ENCODE assay signal across 7 mouse cellular contexts in genomic region chr4:59261582-59261981, GRCm38 (mm10).
DNase-seq lines count a peak whose midpoint lies in the region; ATAC-seq and TF ChIP-seq lines count a peak whose summit lies in the region.
"Not testable (repeated sequence)": the region's sequence is repeated elsewhere in the genome, so short reads cannot be mapped to it uniquely, and the experiment has no call there.

No protein-coding gene starts in this region.

- WGBS in bone marrow, adult 2 months: 53% methylated on average over 7 of the region's 10 CpGs
- 81% methylated on average over 3 of the region's 10 CpGs for WGBS in intestine, postnatal 0 days
- 66% methylated on average over 10 of the region's 10 CpGs for WGBS in liver, embryonic 13.5 days (ENCODE audit: insufficient replicate concordance)
- WGBS in liver, postnatal 0 days (ENCODE audit: insufficient replicate concordance): 73% methylated on average over 3 of the region's 10 CpGs
- 75% methylated on average over 7 of the region's 10 CpGs for WGBS in spleen, adult 2 months

- TF ChIP-seq POLR2A in bone marrow, adult 2 months (IDR thresholded peaks at IDR 0.05; ENCODE audit: borderline replicate concordance, control insufficient read depth, low read depth, low read length); spleen, adult 2 months (IDR thresholded peaks at IDR 0.05; ENCODE audit: low read depth, low read length): not testable (repeated sequence)

- in situ Hi-C loops in ES-E14 (cut with MboI; ENCODE audit: low sequenced_read_pairs in 2 of 2, unreplicated experiment in 2 of 2): not testable (repeated sequence)

- not testable (repeated sequence) for TF ChIP-seq CTCF in bone marrow, adult 2 months (IDR thresholded peaks at IDR 0.05; ENCODE audit: control insufficient read depth, insufficient read depth, low read length); intestine, postnatal 0 days (IDR thresholded peaks at IDR 0.05; ENCODE audit: low read depth); liver, postnatal 0 days (IDR thresholded peaks at IDR 0.05; ENCODE audit: low read depth); spleen, adult 2 months (IDR thresholded peaks at IDR 0.05; ENCODE audit: extremely low read depth, insufficient read depth, insufficient read length, insufficient replicate concordance)

- not testable (repeated sequence) for H3K27ac ChIP-seq in ES-E14 (ENCODE audit: insufficient read depth, low read depth, low read length, poor library complexity, severe bottlenecking)
- peak overlapping the region; percentile 78 for H3K27ac ChIP-seq in bone marrow, adult 2 months (ENCODE audit: control insufficient read depth, insufficient read depth, low read depth, low read length, poor library complexity)
- peak overlapping the region; percentile 67; the same call in 1 of the 2 replicates for H3K27ac ChIP-seq in intestine, postnatal 0 days (ENCODE audit: low read depth, low read length)
- 0 out of 2 replicates have a peak overlapping the region, but pooled peaks have one; percentile 9 for H3K27ac ChIP-seq in liver, embryonic 13.5 days
- H3K27ac ChIP-seq in liver, postnatal 0 days (ENCODE audit: low read depth): peak overlapping the region; percentile 70
- peak overlapping the region; percentile 80 for H3K27ac ChIP-seq in spleen, adult 2 months (ENCODE audit: insufficient read depth, low read length)

- not testable (repeated sequence) for H3K4me3 ChIP-seq in ES-E14 (ENCODE audit: insufficient read depth in 1 of 2, low read depth in 1 of 2, low read length in 2 of 2, poor library complexity in 1 of 2, severe bottlenecking in 1 of 2); bone marrow, adult 2 months (replicated peaks; ENCODE audit: control insufficient read depth, low read depth, low read length); intestine, postnatal 0 days (ENCODE audit: low read depth, low read length); liver, embryonic 13.5 days (replicated peaks); liver, postnatal 0 days (ENCODE audit: low read depth, low read length); spleen, adult 2 months (ENCODE audit: extremely low read depth, insufficient read depth, insufficient read length)

- H3K4me2 ChIP-seq in intestine, postnatal 0 days (replicated peaks; ENCODE audit: low read depth); liver, embryonic 13.5 days: not testable (repeated sequence)
- H3K4me2 ChIP-seq in liver, postnatal 0 days (ENCODE audit: low read depth, low read length): 0 out of 2 replicates have a peak overlapping the region, but pooled peaks have one; percentile 16

- H3K4me1 ChIP-seq in ES-E14 (ENCODE audit: control insufficient read depth in 2 of 2, insufficient read depth in 2 of 2, low read length in 2 of 2, poor library complexity in 1 of 2); intestine, postnatal 0 days (replicated peaks; ENCODE audit: control insufficient read depth, insufficient read depth, low read length): not testable (repeated sequence)
- H3K4me1 ChIP-seq in bone marrow, adult 2 months (ENCODE audit: control insufficient read depth, insufficient read depth, low read length): peaks cover 15% of the 10 kb centered on the region
- H3K4me1 ChIP-seq in liver, embryonic 13.5 days (replicated peaks): peaks cover 58% of the 10 kb centered on the region
- H3K4me1 ChIP-seq in liver, postnatal 0 days (ENCODE audit: insufficient read depth): peaks cover 25% of the 10 kb centered on the region
- peaks cover 52% of the 10 kb centered on the region for H3K4me1 ChIP-seq in spleen, adult 2 months (ENCODE audit: control insufficient read depth, insufficient read depth, insufficient read length)

- not testable (repeated sequence) for H3K27me3 ChIP-seq in intestine, postnatal 0 days (replicated peaks; ENCODE audit: control insufficient read depth, insufficient read depth, low read length); liver, embryonic 13.5 days; liver, postnatal 0 days (ENCODE audit: insufficient read depth, low read length); spleen, adult 2 months (ENCODE audit: control insufficient read depth, insufficient read depth, low read length)

- ATAC-seq in intestine, postnatal 0 days; liver, embryonic 13.5 days (ENCODE audit: low read depth); liver, postnatal 0 days: not testable (repeated sequence)

- H3K9me3 ChIP-seq in ES-E14 (ENCODE audit: control insufficient read depth, insufficient read depth, low read depth, low read length); intestine, postnatal 0 days (ENCODE audit: control insufficient read depth); liver, embryonic 13.5 days (replicated peaks); liver, postnatal 0 days (ENCODE audit: low read length): not testable (repeated sequence)

- not testable (repeated sequence) for H3K36me3 ChIP-seq in ES-E14 (ENCODE audit: control insufficient read depth, insufficient read depth, low read length, poor library complexity, severe bottlenecking); intestine, postnatal 0 days (ENCODE audit: control insufficient read depth, insufficient read depth); liver, embryonic 13.5 days; liver, postnatal 0 days (replicated peaks; ENCODE audit: insufficient read depth, low read length); spleen, adult 2 months (ENCODE audit: control insufficient read depth, insufficient read depth, low read length)

- not testable (repeated sequence) for H3K9ac ChIP-seq in ES-E14 (ENCODE audit: insufficient read depth, low read depth, low read length, poor library complexity, severe bottlenecking); intestine, postnatal 0 days (ENCODE audit: low read depth, low read length); liver, embryonic 13.5 days; liver, postnatal 0 days (replicated peaks)

- not testable (repeated sequence) for TF ChIP-seq EP300 in liver, postnatal 0 days (IDR thresholded peaks at IDR 0.05; ENCODE audit: low read depth)

- not testable (repeated sequence) for DNase-seq in ES-E14 (ENCODE audit: low read depth, low spot score); liver, embryonic 13.5 days; liver, postnatal 0 days; spleen, adult 2 months (ENCODE audit: low read depth in 1 of 2, low spot score in 2 of 2)
- DNase-seq in induced T-regulatory cell, adult 2 months (ENCODE audit: low read depth): peak; percentile 42

TF ChIP-seq in ES-E14, 5 proteins besides CTCF, POLR2A, EP300 and RAD21:
- peak; percentile 22; the same call in 1 of the 2 replicates for TF ChIP-seq ZNF384 (IDR thresholded peaks at IDR 0.05; ENCODE audit: low read depth, low read length)
